Mouse (Mus musculus): ENCODE results near the gene Gm10663. TPM values are rescaled to one million over a fixed set of nuclear protein-coding genes. Genes with fewer than 3 reads are reported as not detected.

Gene Gm10663
- polyA plus RNA-seq, 1 experiment: not detected

DNA sequence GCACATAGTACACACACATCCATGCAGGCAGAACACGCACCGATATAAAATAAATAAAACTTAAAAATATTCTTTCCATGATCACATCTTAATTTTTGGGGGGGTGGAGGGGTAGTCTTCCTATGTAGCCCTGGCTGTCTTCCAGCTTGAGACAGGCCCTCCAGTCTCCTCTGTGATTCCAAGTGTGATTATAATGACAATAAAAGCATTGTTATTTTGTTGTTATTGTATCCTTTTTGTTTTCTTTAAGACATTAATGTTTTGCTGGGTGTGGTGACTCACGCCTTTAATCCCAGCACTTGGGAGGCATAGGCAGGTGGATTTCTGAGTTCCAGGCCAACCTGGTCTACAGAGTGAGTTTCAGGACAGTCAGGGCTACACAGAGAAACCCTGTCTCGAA, 27.0 kb upstream of the Gm10663 start:
- H3K36me3 ChIP-seq (ENCODE audit: control insufficient read depth, insufficient read depth): no peaks in the 10 kb centered on the region
- TF ChIP-seq POLR2A (IDR thresholded peaks at IDR 0.05; ENCODE audit: insufficient read length, low read depth) (no peak), CEBPB (IDR thresholded peaks at IDR 0.05; ENCODE audit: insufficient read depth, poor library complexity, severe bottlenecking) (no peak), MYOG (IDR thresholded peaks at IDR 0.05; ENCODE audit: control insufficient read depth in 1 of 3, insufficient read depth in 1 of 3, insufficient read length in 2 of 3, low read depth in 2 of 3) (no peak), E2F4 (IDR thresholded peaks at IDR 0.05; ENCODE audit: insufficient read depth) (no peak), SRF (IDR thresholded peaks at IDR 0.05; ENCODE audit: control insufficient read depth, insufficient read length, low read depth) (no peak), MAX (IDR thresholded peaks at IDR 0.05; ENCODE audit: low read depth) (no peak), REST (IDR thresholded peaks at IDR 0.05; ENCODE audit: insufficient read depth, insufficient read length) (no peak), MYOD1 (IDR thresholded peaks at IDR 0.05; ENCODE audit: control insufficient read depth in 1 of 3, insufficient read length in 2 of 3, low read depth in 2 of 3) (no peak), POLR2AphosphoS2 (IDR thresholded peaks at IDR 0.05; ENCODE audit: insufficient read length, low read depth) (no peak), TCF3 (IDR thresholded peaks at IDR 0.05; ENCODE audit: insufficient read length, low read depth) (no peak), TCF12 (IDR thresholded peaks at IDR 0.05; ENCODE audit: insufficient read depth, poor library complexity, severe bottlenecking) (no peak), USF1 (IDR thresholded peaks at IDR 0.05; ENCODE audit: low read depth) (no peak)
- no peaks in the 10 kb centered on the region for H3K79me2 ChIP-seq (ENCODE audit: control insufficient read depth, insufficient read depth)
- no peak overlapping the region for H3ac ChIP-seq (ENCODE audit: control insufficient read depth, insufficient read length)
- no peak overlapping the region for H3K4me3 ChIP-seq
- H3K27me3 ChIP-seq (ENCODE audit: control insufficient read depth, insufficient read depth, insufficient read length): no peaks in the 10 kb centered on the region
- no peak overlapping the region for H3K4me2 ChIP-seq (ENCODE audit: low read depth)

DNA sequence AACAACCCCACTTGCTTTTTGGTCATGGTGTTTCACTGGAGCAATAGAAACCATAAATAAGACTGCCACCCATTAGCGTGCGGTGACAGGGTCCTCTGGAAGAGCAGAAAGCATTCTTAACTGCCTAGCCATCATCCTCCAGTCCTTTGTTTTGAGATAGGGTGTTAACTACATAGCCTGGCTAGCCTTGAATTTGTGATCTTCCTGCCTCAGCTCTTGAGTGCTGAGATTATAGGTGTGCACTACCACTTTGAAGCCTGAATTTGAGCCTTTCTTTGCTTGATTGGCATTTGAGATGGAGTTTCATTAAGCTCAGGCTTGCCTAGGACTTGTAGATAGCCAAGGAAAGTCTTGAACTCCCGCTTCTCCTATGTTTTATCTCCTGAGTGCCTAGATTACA, 21.3 kb upstream of the Gm10663 start:
- no peak overlapping the region for H3K4me2 ChIP-seq (ENCODE audit: low read depth)
- H3K4me3 ChIP-seq: no peak overlapping the region
- H3K27me3 ChIP-seq (ENCODE audit: control insufficient read depth, insufficient read depth, insufficient read length): no peaks in the 10 kb centered on the region
- no peak for TF ChIP-seq REST (IDR thresholded peaks at IDR 0.05; ENCODE audit: insufficient read depth, insufficient read length)
- TF ChIP-seq MYOD1 (IDR thresholded peaks at IDR 0.05; ENCODE audit: control insufficient read depth in 1 of 3, insufficient read length in 2 of 3, low read depth in 2 of 3): no peak
- no peak for TF ChIP-seq TCF12 (IDR thresholded peaks at IDR 0.05; ENCODE audit: insufficient read depth, poor library complexity, severe bottlenecking)
- TF ChIP-seq MYOG (IDR thresholded peaks at IDR 0.05; ENCODE audit: control insufficient read depth in 1 of 3, insufficient read depth in 1 of 3, insufficient read length in 2 of 3, low read depth in 2 of 3): no peak
- TF ChIP-seq POLR2AphosphoS2 (IDR thresholded peaks at IDR 0.05; ENCODE audit: insufficient read length, low read depth): no peak
- no peak for TF ChIP-seq SRF (IDR thresholded peaks at IDR 0.05; ENCODE audit: control insufficient read depth, insufficient read length, low read depth)
- TF ChIP-seq E2F4 (IDR thresholded peaks at IDR 0.05; ENCODE audit: insufficient read depth): no peak
- no peak for TF ChIP-seq MAX (IDR thresholded peaks at IDR 0.05; ENCODE audit: low read depth)
- TF ChIP-seq POLR2A (IDR thresholded peaks at IDR 0.05; ENCODE audit: insufficient read length, low read depth): no peak
- no peak for TF ChIP-seq USF1 (IDR thresholded peaks at IDR 0.05; ENCODE audit: low read depth)
- TF ChIP-seq CEBPB (IDR thresholded peaks at IDR 0.05; ENCODE audit: insufficient read depth, poor library complexity, severe bottlenecking): no peak
- TF ChIP-seq TCF3 (IDR thresholded peaks at IDR 0.05; ENCODE audit: insufficient read length, low read depth): no peak
- no peak overlapping the region for H3ac ChIP-seq (ENCODE audit: control insufficient read depth, insufficient read length)
- H3K79me2 ChIP-seq (ENCODE audit: control insufficient read depth, insufficient read depth): no peaks in the 10 kb centered on the region
- no peaks in the 10 kb centered on the region for H3K36me3 ChIP-seq (ENCODE audit: control insufficient read depth, insufficient read depth)

DNA sequence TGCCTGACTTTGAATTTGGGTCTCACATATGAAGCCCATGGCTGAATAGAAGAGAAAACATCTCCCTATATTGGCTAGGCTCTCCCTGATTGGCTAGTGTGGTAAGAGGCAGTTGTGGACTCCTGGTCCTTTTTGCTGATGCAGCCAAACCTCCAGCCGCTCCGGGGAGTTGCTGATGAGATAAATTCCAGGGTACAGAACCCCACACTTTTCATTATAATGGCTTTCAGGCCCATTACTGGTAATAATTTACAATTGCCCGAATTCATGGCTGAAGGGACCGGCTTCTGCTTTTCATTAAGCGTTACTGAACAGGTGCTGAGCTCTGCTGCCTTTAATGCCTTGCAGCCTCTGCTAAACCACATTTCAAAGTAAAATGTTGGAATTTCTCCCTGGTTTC, 20.9 kb upstream of the Gm10663 start:
- Histone ChIP-seq H3K27me3 (ENCODE audit: control insufficient read depth, insufficient read depth, insufficient read length) (no peaks in the 10 kb centered on the region), H3K4me2 (ENCODE audit: low read depth) (no peak overlapping the region), H3K4me3 (no peak overlapping the region), H3K36me3 (ENCODE audit: control insufficient read depth, insufficient read depth) (no peaks in the 10 kb centered on the region), H3K79me2 (ENCODE audit: control insufficient read depth, insufficient read depth) (no peaks in the 10 kb centered on the region), H3ac (ENCODE audit: control insufficient read depth, insufficient read length) (no peak overlapping the region)
- TF ChIP-seq MAX (IDR thresholded peaks at IDR 0.05; ENCODE audit: low read depth): no peak
- TF ChIP-seq E2F4 (IDR thresholded peaks at IDR 0.05; ENCODE audit: insufficient read depth): no peak
- no peak for TF ChIP-seq SRF (IDR thresholded peaks at IDR 0.05; ENCODE audit: control insufficient read depth, insufficient read length, low read depth)
- no peak for TF ChIP-seq TCF12 (IDR thresholded peaks at IDR 0.05; ENCODE audit: insufficient read depth, poor library complexity, severe bottlenecking)
- TF ChIP-seq REST (IDR thresholded peaks at IDR 0.05; ENCODE audit: insufficient read depth, insufficient read length): no peak
- no peak for TF ChIP-seq MYOG (IDR thresholded peaks at IDR 0.05; ENCODE audit: control insufficient read depth in 1 of 3, insufficient read depth in 1 of 3, insufficient read length in 2 of 3, low read depth in 2 of 3)
- no peak for TF ChIP-seq TCF3 (IDR thresholded peaks at IDR 0.05; ENCODE audit: insufficient read length, low read depth)
- no peak for TF ChIP-seq POLR2A (IDR thresholded peaks at IDR 0.05; ENCODE audit: insufficient read length, low read depth)
- no peak for TF ChIP-seq POLR2AphosphoS2 (IDR thresholded peaks at IDR 0.05; ENCODE audit: insufficient read length, low read depth)
- TF ChIP-seq MYOD1 (IDR thresholded peaks at IDR 0.05; ENCODE audit: control insufficient read depth in 1 of 3, insufficient read length in 2 of 3, low read depth in 2 of 3): no peak
- TF ChIP-seq CEBPB (IDR thresholded peaks at IDR 0.05; ENCODE audit: insufficient read depth, poor library complexity, severe bottlenecking): no peak
- TF ChIP-seq USF1 (IDR thresholded peaks at IDR 0.05; ENCODE audit: low read depth): no peak

DNA sequence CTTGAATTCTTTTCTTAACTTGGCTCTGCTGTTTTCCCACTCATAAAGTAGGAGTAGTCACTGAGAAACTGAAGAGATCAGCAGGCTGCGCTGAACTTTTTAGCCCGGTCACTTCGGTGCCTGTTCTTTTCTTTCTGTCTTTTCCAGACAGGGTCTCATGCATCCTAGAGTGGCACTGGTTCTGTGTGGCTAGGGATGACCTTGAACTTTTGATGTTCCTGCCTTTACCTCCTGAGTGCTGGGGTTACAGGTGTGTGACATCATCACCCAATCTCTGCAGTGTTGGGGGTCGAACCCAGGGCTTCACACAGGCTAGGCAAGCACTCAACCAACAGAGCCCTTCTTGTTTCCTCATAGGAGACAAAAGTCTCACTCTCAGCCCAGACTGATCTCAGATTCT, 18.1 kb upstream of the Gm10663 start:
- Histone ChIP-seq H3ac (ENCODE audit: control insufficient read depth, insufficient read length) (no peak overlapping the region), H3K36me3 (ENCODE audit: control insufficient read depth, insufficient read depth) (no peaks in the 10 kb centered on the region), H3K27me3 (ENCODE audit: control insufficient read depth, insufficient read depth, insufficient read length) (no peaks in the 10 kb centered on the region), H3K4me3 (no peak overlapping the region), H3K79me2 (ENCODE audit: control insufficient read depth, insufficient read depth) (no peaks in the 10 kb centered on the region), H3K4me2 (ENCODE audit: low read depth) (no peak overlapping the region)
- no peak for TF ChIP-seq TCF3 (IDR thresholded peaks at IDR 0.05; ENCODE audit: insufficient read length, low read depth)
- TF ChIP-seq TCF12 (IDR thresholded peaks at IDR 0.05; ENCODE audit: insufficient read depth, poor library complexity, severe bottlenecking): no peak
- no peak for TF ChIP-seq MYOD1 (IDR thresholded peaks at IDR 0.05; ENCODE audit: control insufficient read depth in 1 of 3, insufficient read length in 2 of 3, low read depth in 2 of 3)
- TF ChIP-seq USF1 (IDR thresholded peaks at IDR 0.05; ENCODE audit: low read depth): no peak
- no peak for TF ChIP-seq POLR2AphosphoS2 (IDR thresholded peaks at IDR 0.05; ENCODE audit: insufficient read length, low read depth)
- no peak for TF ChIP-seq E2F4 (IDR thresholded peaks at IDR 0.05; ENCODE audit: insufficient read depth)
- no peak for TF ChIP-seq SRF (IDR thresholded peaks at IDR 0.05; ENCODE audit: control insufficient read depth, insufficient read length, low read depth)
- TF ChIP-seq CEBPB (IDR thresholded peaks at IDR 0.05; ENCODE audit: insufficient read depth, poor library complexity, severe bottlenecking): no peak
- no peak for TF ChIP-seq POLR2A (IDR thresholded peaks at IDR 0.05; ENCODE audit: insufficient read length, low read depth)
- TF ChIP-seq REST (IDR thresholded peaks at IDR 0.05; ENCODE audit: insufficient read depth, insufficient read length): no peak
- TF ChIP-seq MYOG (IDR thresholded peaks at IDR 0.05; ENCODE audit: control insufficient read depth in 1 of 3, insufficient read depth in 1 of 3, insufficient read length in 2 of 3, low read depth in 2 of 3): no peak

Data from myocyte (in vitro differentiated cells).